Mouse (Mus musculus) bone marrow, adult 2 months (tissue): ENCODE data around the gene Ttc39b. TPM values are rescaled to one million over a fixed set of nuclear protein-coding genes. Genes with fewer than 3 reads are reported as not detected.
A peak's percentile ranks its signal among the peaks of the same experiment; 100 is the strongest.

ENCODE experiments used
- H3K27ac ChIP-seq: fragments of 200-500 bp; 2 replicates; pipeline ENCODE4 v1.5.1; 2012; ENCODE audit warnings: low read depth, mild to moderate bottlenecking, control low read depth, inconsistent platforms, low read length; ENCODE audit not compliant: control insufficient read depth, poor library complexity, insufficient read depth
- H3K4me1 ChIP-seq: fragments of 200-500 bp; 2 replicates; pipeline ENCODE4 v1.6.1; 2011; ENCODE audit warnings: low read length; ENCODE audit not compliant: control insufficient read depth, insufficient read depth
- H3K4me3 ChIP-seq: fragments of 200-500 bp; replicated peaks from 2 replicates; pipeline ENCODE3; 2011; ENCODE audit warnings: mild to moderate bottlenecking, low read depth, low read length, control low read depth; ENCODE audit not compliant: control insufficient read depth
- CTCF ChIP-seq: fragments of 200-500 bp; IDR thresholded peaks from 2 replicates; pipeline ENCODE4 v1.5.1; 2011; ENCODE audit warnings: low read length, control low read depth; ENCODE audit not compliant: control insufficient read depth, insufficient read depth
- POLR2A ChIP-seq: fragments of 200-500 bp; IDR thresholded peaks from 2 replicates; pipeline ENCODE4 v1.6.1; 2011; ENCODE audit warnings: low read depth, mild to moderate bottlenecking, control low read depth, low read length, borderline replicate concordance; ENCODE audit not compliant: control insufficient read depth
- WGBS: fragments of 180-500 bp; shearing (Covaris S2); methylation state at CpG from one replicate; pipeline ENCODE4 v1.1.7; 2018; 5-methylcytosine and 5-hydroxymethylcytosine counted together
- polyA plus RNA-seq: library from polyadenylated mRNA; stranded (reverse); fragments of >200 nt; gene quantifications from 2 replicates; pipeline ENCODE4 v1.2.4, GENCODE M21; 2011; ENCODE audit warnings: low replicate concordance; ENCODE audit not compliant: missing spikeins, insufficient read depth, insufficient read length

The Ttc39b gene
- polyA plus RNA-seq, 1 experiment: 8.2 TPM

GRCm38 (mm10) chr4:83282424-83282823 is 41.6 kb downstream of the Ttc39b start:
- 2% methylated on average over 6 of the region's 6 CpGs for WGBS
- Histone ChIP-seq H3K27ac (no peak overlapping the region), H3K4me1 (no peaks in the 10 kb centered on the region), H3K4me3 (no peak overlapping the region)
- TF ChIP-seq POLR2A (no peak), CTCF (no peak)

- Histone ChIP-seq H3K4me3 (no peak overlapping the region), H3K27ac (no peak overlapping the region), H3K4me1 (peaks cover 3% of the 10 kb centered on the region)
- no peak for TF ChIP-seq POLR2A
- no peak for TF ChIP-seq CTCF
- WGBS: 82% methylated on average over 7 of the region's 7 CpGs
Measured at GRCm38 (mm10) chr4:83279236-83279635, 44.8 kb downstream of the Ttc39b start.

GRCm38 (mm10) chr4:83274241-83274640 is 49.8 kb downstream of the Ttc39b start:
- H3K27ac ChIP-seq: no peak overlapping the region
- no peak for TF ChIP-seq POLR2A
- no peak for TF ChIP-seq CTCF
- 34% methylated on average over 2 of the region's 2 CpGs for WGBS
- H3K4me1 ChIP-seq: peaks cover 5% of the 10 kb centered on the region
- H3K4me3 ChIP-seq: no peak overlapping the region

GRCm38 (mm10) chr4:83273616-83274050 is 50.4 kb downstream of the Ttc39b start:
- no peak for TF ChIP-seq CTCF
- TF ChIP-seq POLR2A: no peak
- H3K27ac ChIP-seq: peak overlapping the region; percentile 79
- H3K4me1 ChIP-seq: peaks cover 5% of the 10 kb centered on the region
- WGBS: 1% methylated on average over 19 of the region's 19 CpGs
- peak overlapping the region; percentile 58 for H3K4me3 ChIP-seq

- TF ChIP-seq CTCF: no peak
- no peak for TF ChIP-seq POLR2A
- H3K4me3 ChIP-seq: peak overlapping the region; percentile 58
- H3K27ac ChIP-seq: peak overlapping the region; percentile 79
- H3K4me1 ChIP-seq: peaks cover 5% of the 10 kb centered on the region
- 19% methylated on average over 9 of the region's 9 CpGs for WGBS
Measured at GRCm38 (mm10) chr4:83272917-83273615, 51.0 kb downstream of the Ttc39b start.

- no peak overlapping the region for H3K27ac ChIP-seq
- TF ChIP-seq POLR2A (no peak), CTCF (no peak)
- peaks cover 5% of the 10 kb centered on the region for H3K4me1 ChIP-seq
- no peak overlapping the region for H3K4me3 ChIP-seq
- 80% methylated on average over 8 of the region's 8 CpGs for WGBS
Measured at GRCm38 (mm10) chr4:83270481-83270880, 53.6 kb downstream of the Ttc39b start.

GRCm38 (mm10) chr4:83269614-83270013 is 54.4 kb downstream of the Ttc39b start:
- Histone ChIP-seq H3K27ac (no peak overlapping the region), H3K4me1 (peaks cover 3% of the 10 kb centered on the region), H3K4me3 (no peak overlapping the region)
- no peak for TF ChIP-seq CTCF
- no peak for TF ChIP-seq POLR2A
- WGBS: 40% methylated on average over 6 of the region's 6 CpGs

- H3K4me1 ChIP-seq: peaks cover 2% of the 10 kb centered on the region; the same call in 1 of the 2 replicates
- H3K27ac ChIP-seq: no peak overlapping the region
- TF ChIP-seq POLR2A: no peak
- TF ChIP-seq CTCF: no peak
- no peak overlapping the region for H3K4me3 ChIP-seq
- 44% methylated on average over 14 of the region's 14 CpGs for WGBS
Measured at GRCm38 (mm10) chr4:83265926-83266692, 57.9 kb downstream of the Ttc39b start.

- TF ChIP-seq POLR2A (no peak), CTCF (no peak)
- 85% methylated on average over 2 of the region's 2 CpGs for WGBS
- Histone ChIP-seq H3K4me1 (peaks cover 1% of the 10 kb centered on the region; the same call in 1 of the 2 replicates), H3K27ac (no peak overlapping the region), H3K4me3 (no peak overlapping the region)
Measured at GRCm38 (mm10) chr4:83264832-83265231, 59.2 kb downstream of the Ttc39b start.
